Mouse (Mus musculus) liver, embryonic 15.5 days (tissue): ENCODE measurements around the gene Olfr535. TPM values are rescaled to one million over a fixed set of nuclear protein-coding genes. Genes with fewer than 3 reads are reported as not detected.

Source experiments
- polyA plus RNA-seq: library from polyadenylated mRNA; unstranded; fragments of >200 nt; fragmentation: Nextera tagmentation; extraction: Ambion mirVana; gene quantifications from 2 replicates; pipeline ENCODE4 v1.2.1, GENCODE M21; 2015

Olfr535 gene
- polyA plus RNA-seq, 1 experiment from 2014 or later = not detected

Other genes with a start within 250 kb of the Olfr535 start
- gene 5830411N06Rik, start 236.9 kb upstream of the Olfr535 start, polyA plus RNA-seq = not detected in 2 replicates
- not detected in 2 replicates for gene Olfr525, start 163.4 kb upstream of the Olfr535 start, polyA plus RNA-seq
- not detected in 2 replicates for gene Olfr527, start 150.2 kb upstream of the Olfr535 start, polyA plus RNA-seq
- not detected in 2 replicates for gene Olfr60, start 122.5 kb upstream of the Olfr535 start, polyA plus RNA-seq
- gene Olfr530, start 107.9 kb upstream of the Olfr535 start, polyA plus RNA-seq = not detected in 2 replicates
- not detected in 2 replicates for gene Olfr531, start 81.3 kb upstream of the Olfr535 start, polyA plus RNA-seq
- not detected in 2 replicates for gene Olfr532, start 62.6 kb upstream of the Olfr535 start, polyA plus RNA-seq
- gene Olfr533, start 20.8 kb upstream of the Olfr535 start, polyA plus RNA-seq = not detected in 2 replicates
- gene Olfr536, start 23.2 kb downstream of the Olfr535 start, polyA plus RNA-seq = not detected in 2 replicates
- not detected in 2 replicates for gene Olfr538, start 83.7 kb downstream of the Olfr535 start, polyA plus RNA-seq
- not detected in 2 replicates for gene Olfr46, start 117.1 kb downstream of the Olfr535 start, polyA plus RNA-seq
- not detected in 2 replicates for gene Olfr61, start 144.8 kb downstream of the Olfr535 start, polyA plus RNA-seq
- gene Olfr53, start 162.2 kb downstream of the Olfr535 start, polyA plus RNA-seq = not detected in 2 replicates
- gene Olfr539, start 175.7 kb downstream of the Olfr535 start, polyA plus RNA-seq = not detected in 2 replicates
- gene Olfr45, start 197.7 kb downstream of the Olfr535 start, polyA plus RNA-seq = not detected in 2 replicates
- gene Olfr541, start 213.1 kb downstream of the Olfr535 start, polyA plus RNA-seq = not detected in 2 replicates